Mouse (Mus musculus) olfactory bulb, adult 2 months (tissue): ENCODE measurements around the gene Sec22c. TPM values are rescaled to one million over a fixed set of nuclear protein-coding genes. Genes with fewer than 3 reads are reported as not detected.

Source experiments
- H3K27ac ChIP-seq: fragments of 200-500 bp; 2 replicates; pipeline ENCODE4 v1.5.1; 2012; ENCODE audit warnings: low read depth, low read length; ENCODE audit not compliant: insufficient read depth
- H3K4me1 ChIP-seq: fragments of 200-500 bp; 2 replicates; pipeline ENCODE4 v1.6.1; 2012; ENCODE audit warnings: low read length; ENCODE audit not compliant: control insufficient read depth, insufficient read depth
- H3K4me3 ChIP-seq: fragments of 200-500 bp; 2 replicates; pipeline ENCODE4 v1.5.1; 2012; ENCODE audit warnings: mild to moderate bottlenecking, low read depth, low read length, moderate library complexity; ENCODE audit not compliant: insufficient read depth
- CTCF ChIP-seq: fragments of 200-500 bp; IDR thresholded peaks from 2 replicates; pipeline ENCODE4 v1.5.1; 2012; ENCODE audit warnings: low read depth, mild to moderate bottlenecking, low read length, moderate library complexity; ENCODE audit not compliant: insufficient read depth
- POLR2A ChIP-seq: fragments of 200-500 bp; IDR thresholded peaks from 2 replicates; pipeline ENCODE4 v1.6.1; 2012; ENCODE audit warnings: mild to moderate bottlenecking, low read depth, low read length, moderate library complexity; ENCODE audit not compliant: insufficient read depth
- WGBS: fragments of 180-500 bp; shearing (Covaris S2); methylation state at CpG from one replicate; pipeline ENCODE4 v1.1.7; 2018; 5-methylcytosine and 5-hydroxymethylcytosine counted together
- polyA plus RNA-seq: library from polyadenylated mRNA; stranded (reverse); fragments of >200 nt; gene quantifications from 2 replicates; pipeline ENCODE4 v1.2.4, GENCODE M21; 2012; ENCODE audit warnings: low replicate concordance; ENCODE audit not compliant: missing spikeins, insufficient read depth, insufficient read length

Gene Sec22c
- polyA plus RNA-seq, 1 experiment = not detected

- Histone ChIP-seq H3K4me1 (peaks cover 15% of the 10 kb centered on the region), H3K27ac (no peak overlapping the region), H3K4me3 (no peak overlapping the region)
- TF ChIP-seq CTCF (no peak), POLR2A (no peak)
- 79% methylated on average over 16 of the region's 16 CpGs for WGBS
Observed at GRCm38 (mm10) chr9:121666957-121667630, 38.2 kb downstream of the Sec22c start.

DNA sequence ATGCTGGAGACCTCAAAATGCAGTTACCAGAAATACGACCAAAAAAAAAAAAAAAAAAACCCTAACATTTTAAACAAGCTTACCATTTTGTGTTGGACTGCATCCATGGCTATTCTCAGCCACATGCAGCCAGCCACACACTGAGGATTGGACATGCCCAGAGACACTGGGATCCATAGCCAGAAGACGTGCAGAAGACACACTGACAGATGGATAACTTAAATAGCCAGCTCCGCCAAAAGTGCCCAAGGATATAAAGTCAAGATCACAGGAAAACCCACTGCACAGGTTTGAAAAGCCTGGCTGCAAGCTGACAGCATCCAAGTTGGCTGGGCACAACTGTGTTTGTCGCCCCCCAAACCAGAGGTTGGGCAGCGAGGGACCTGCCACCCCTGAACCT lies 41.2 kb downstream of the Sec22c start:
- TF ChIP-seq CTCF (no peak), POLR2A (no peak)
- no peaks in the 10 kb centered on the region; the same call in 1 of the 2 replicates for H3K4me1 ChIP-seq
- no peak overlapping the region for H3K4me3 ChIP-seq
- WGBS = 85% methylated on average over 5 of the region's 5 CpGs
- H3K27ac ChIP-seq = no peak overlapping the region

DNA sequence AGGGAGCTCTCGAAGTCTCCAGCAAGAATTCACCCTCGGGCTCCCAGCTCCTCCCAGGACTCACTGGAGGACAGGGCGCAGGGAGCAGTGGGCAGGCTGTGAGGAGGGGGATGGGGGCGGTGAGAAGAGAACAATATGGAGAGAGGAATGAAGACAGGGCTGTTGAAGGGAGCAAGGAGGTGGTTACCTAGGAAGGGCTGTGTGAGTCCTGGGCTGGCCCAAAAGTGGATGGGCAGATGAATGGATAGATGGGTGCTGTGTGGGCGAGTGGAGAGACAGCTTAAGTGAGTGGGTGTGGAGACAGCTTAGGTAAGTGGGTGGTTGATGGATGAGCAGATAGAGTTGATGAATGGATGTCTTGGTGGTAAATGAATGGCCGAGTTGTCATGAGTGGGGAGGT lies 41.8 kb downstream of the Sec22c start:
- Histone ChIP-seq H3K27ac (no peak overlapping the region), H3K4me3 (no peak overlapping the region), H3K4me1 (no peaks in the 10 kb centered on the region; the same call in 1 of the 2 replicates)
- whole genome bisulfite sequencing = 85% methylated on average over 6 of the region's 6 CpGs
- TF ChIP-seq CTCF = no peak
- TF ChIP-seq POLR2A = no peak

- TF ChIP-seq POLR2A (no peak), CTCF (no peak)
- H3K27ac ChIP-seq = no peak overlapping the region
- 88% methylated on average over 7 of the region's 7 CpGs for WGBS
- peaks cover 6% of the 10 kb centered on the region; the same call in 1 of the 2 replicates for H3K4me1 ChIP-seq
- H3K4me3 ChIP-seq = no peak overlapping the region
Observed at GRCm38 (mm10) chr9:121659791-121660190, 45.5 kb downstream of the Sec22c start.

- Histone ChIP-seq H3K27ac (no peak overlapping the region), H3K4me1 (peaks cover 6% of the 10 kb centered on the region; the same call in 1 of the 2 replicates), H3K4me3 (no peak overlapping the region)
- WGBS = 94% methylated on average over 7 of the region's 7 CpGs
- TF ChIP-seq POLR2A = no peak
- no peak for TF ChIP-seq CTCF
Observed at GRCm38 (mm10) chr9:121658248-121658647, 47.0 kb downstream of the Sec22c start.

- Histone ChIP-seq H3K4me1 (peaks cover 6% of the 10 kb centered on the region; the same call in 1 of the 2 replicates), H3K4me3 (no peak overlapping the region), H3K27ac (no peak overlapping the region)
- TF ChIP-seq POLR2A (no peak), CTCF (no peak)
- 53% methylated on average over 13 of the region's 13 CpGs for WGBS
Observed at GRCm38 (mm10) chr9:121657143-121657542, 48.1 kb downstream of the Sec22c start.

GRCm38 (mm10) chr9:121656322-121656721 lies 49.0 kb downstream of the Sec22c start:
- Histone ChIP-seq H3K4me1 (peaks cover 6% of the 10 kb centered on the region; the same call in 1 of the 2 replicates), H3K27ac (no peak overlapping the region), H3K4me3 (no peak overlapping the region)
- WGBS = 80% methylated on average over 5 of the region's 5 CpGs
- TF ChIP-seq POLR2A (no peak), CTCF (no peak)

- H3K4me1 ChIP-seq = peaks cover 6% of the 10 kb centered on the region; the same call in 1 of the 2 replicates
- 96% methylated on average over 10 of the region's 10 CpGs for WGBS
Observed at GRCm38 (mm10) chr9:121653668-121654067, 51.6 kb downstream of the Sec22c start.

DNA sequence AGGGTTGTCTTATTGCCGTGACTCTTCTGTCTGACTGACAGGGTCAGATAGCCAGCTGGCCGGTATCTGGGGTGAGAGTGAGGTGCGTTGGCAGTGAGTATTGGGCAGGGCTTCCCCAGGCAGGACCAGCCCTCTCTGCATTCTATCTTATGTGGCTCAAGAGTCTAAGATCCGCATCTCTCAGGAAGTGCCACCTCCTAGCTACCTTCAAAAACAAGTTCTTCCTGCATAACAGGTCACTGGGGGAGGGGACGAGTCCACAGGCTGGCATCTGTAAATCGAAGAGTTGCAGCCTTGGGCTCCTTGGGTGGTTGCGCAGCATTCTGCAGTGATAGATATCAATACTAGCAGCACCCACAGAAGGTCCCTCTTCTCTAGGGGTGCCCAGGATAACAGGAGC lies 58.3 kb downstream of the Sec22c start:
- Histone ChIP-seq H3K4me3 (no peak overlapping the region), H3K27ac (no peak overlapping the region), H3K4me1 (peaks cover 9% of the 10 kb centered on the region)
- TF ChIP-seq CTCF = no peak
- no peak for TF ChIP-seq POLR2A
- 86% methylated on average over 7 of the region's 7 CpGs for WGBS

More at GRCm38 (mm10) chr9:121653668-121654067, 51.6 kb downstream of the Sec22c start:
- no peak overlapping the region for H3K4me3 ChIP-seq
- no peak overlapping the region for H3K27ac ChIP-seq
- TF ChIP-seq POLR2A (no peak), CTCF (no peak)

- no peak for TF ChIP-seq POLR2A
- TF ChIP-seq CTCF = no peak
- Histone ChIP-seq H3K4me3 (no peak overlapping the region), H3K4me1 (peaks cover 20% of the 10 kb centered on the region), H3K27ac (no peak overlapping the region)
- 89% methylated on average over 3 of the region's 3 CpGs for WGBS
Observed at GRCm38 (mm10) chr9:121644855-121645254, 60.4 kb downstream of the Sec22c start.
